ENCODE assay signal across 19 mouse cellular contexts in genomic region chr8:8466526-8467244, GRCm38 (mm10).
DNase-seq lines count a peak whose midpoint lies in the region; ATAC-seq and TF ChIP-seq lines count a peak whose summit lies in the region.
"Had no signal": no experiment of that assay in that cellular context is flagged by ENCODE, and none has a peak within 500 bp of the region (broad histone marks: within the 10 kb centered on the region; RNA-seq: fewer than 3 reads in every experiment).

No protein-coding gene starts in this region.

- ATAC-seq in forebrain, embryonic 15.5 days (replicated peaks): no peak
- ATAC-seq in intestine, embryonic 15.5 days: peak; percentile 36; the same call in 1 of the 2 replicates
- no peak for ATAC-seq in intestine, postnatal 0 days
- peak; percentile 38; the same call in 1 of the 2 replicates for ATAC-seq in stomach, embryonic 14.5 days (ENCODE audit: insufficient number of reproducible peaks, insufficient read depth, low FRiP score, low read depth)
- ATAC-seq in stomach, postnatal 0 days (ENCODE audit: low FRiP score, low TSS enrichment): no peak
- ATAC-seq: liver, postnatal 0 days had no signal

- WGBS in forebrain, embryonic 10.5 days: 10% methylated on average over 6 of the region's 6 CpGs
- WGBS in forebrain, embryonic 15.5 days: 13% methylated on average over 6 of the region's 6 CpGs
- 25% methylated on average over 6 of the region's 6 CpGs for WGBS in intestine, embryonic 15.5 days
- WGBS in intestine, postnatal 0 days: 26% methylated on average over 6 of the region's 6 CpGs
- WGBS in stomach, embryonic 14.5 days: 23% methylated on average over 6 of the region's 6 CpGs
- WGBS in stomach, postnatal 0 days: 23% methylated on average over 6 of the region's 6 CpGs

- no peak for DNase-seq in forebrain, embryonic 10.5 days (ENCODE audit: extremely low spot score, low spot score)
- DNase-seq in stomach, postnatal 0 days (ENCODE audit: low spot score): no peak
- no peak for DNase-seq in adrenal gland, adult 8-10 months
- DNase-seq in ovary, adult 18-20 months (ENCODE audit: low spot score): no peak
- DNase-seq: cerebellum, adult 9-11 months; kidney, adult 18-20 months; kidney, postnatal 25 days; liver; liver, postnatal 0 days; lung, postnatal 14 days; right cerebral cortex, postnatal 14 days; thymus, postnatal 25 days had no signal

- no peaks in the 10 kb centered on the region for H3K9me3 ChIP-seq in forebrain, embryonic 10.5 days
- H3K9me3 ChIP-seq in forebrain, embryonic 15.5 days: no peaks in the 10 kb centered on the region
- H3K9me3 ChIP-seq in intestine, embryonic 15.5 days: no peaks in the 10 kb centered on the region
- no peaks in the 10 kb centered on the region for H3K9me3 ChIP-seq in intestine, postnatal 0 days (ENCODE audit: control insufficient read depth)
- H3K9me3 ChIP-seq in stomach, embryonic 14.5 days (ENCODE audit: control insufficient read depth, low read depth, low read length): no peaks in the 10 kb centered on the region
- no peaks in the 10 kb centered on the region for H3K9me3 ChIP-seq in stomach, postnatal 0 days (ENCODE audit: control insufficient read depth, low read length)
- H3K9me3 ChIP-seq: heart, embryonic 12.5 days; hindbrain, embryonic 12.5 days had no signal

- no peaks in the 10 kb centered on the region for H3K36me3 ChIP-seq in forebrain, embryonic 10.5 days (replicated peaks)
- no peaks in the 10 kb centered on the region for H3K36me3 ChIP-seq in forebrain, embryonic 15.5 days
- H3K36me3 ChIP-seq in intestine, embryonic 15.5 days: no peaks in the 10 kb centered on the region
- no peaks in the 10 kb centered on the region for H3K36me3 ChIP-seq in intestine, postnatal 0 days (ENCODE audit: control insufficient read depth, insufficient read depth)
- no peaks in the 10 kb centered on the region for H3K36me3 ChIP-seq in stomach, embryonic 14.5 days (ENCODE audit: control insufficient read depth, insufficient read depth, low read length)
- H3K36me3 ChIP-seq in stomach, postnatal 0 days (ENCODE audit: control insufficient read depth, insufficient read depth, low read length): no peaks in the 10 kb centered on the region
- H3K36me3 ChIP-seq: heart, embryonic 12.5 days; hindbrain, embryonic 12.5 days had no signal

- H3K27ac ChIP-seq in forebrain, embryonic 10.5 days: peak overlapping the region; percentile 48; the same call in 1 of the 2 replicates
- H3K27ac ChIP-seq in forebrain, embryonic 15.5 days (replicated peaks): no peak overlapping the region
- no peak overlapping the region for H3K27ac ChIP-seq in intestine, embryonic 15.5 days
- no peak overlapping the region for H3K27ac ChIP-seq in intestine, postnatal 0 days (ENCODE audit: low read depth, low read length)
- H3K27ac ChIP-seq in stomach, embryonic 14.5 days (ENCODE audit: low read length): no peak overlapping the region; the same call in 1 of the 2 replicates
- H3K27ac ChIP-seq in stomach, postnatal 0 days (replicated peaks): no peak overlapping the region; the same call in 1 of the 2 replicates
- H3K27ac ChIP-seq: hindbrain, embryonic 12.5 days had no signal

- no peak overlapping the region for H3K9ac ChIP-seq in forebrain, embryonic 15.5 days (replicated peaks)
- no peak overlapping the region for H3K9ac ChIP-seq in intestine, embryonic 15.5 days
- H3K9ac ChIP-seq in intestine, postnatal 0 days (ENCODE audit: low read depth, low read length): no peak overlapping the region
- H3K9ac ChIP-seq in stomach, embryonic 14.5 days (replicated peaks; ENCODE audit: low read depth, low read length): no peak overlapping the region
- no peak overlapping the region for H3K9ac ChIP-seq in stomach, postnatal 0 days (ENCODE audit: low read length)
- H3K9ac ChIP-seq: heart, embryonic 12.5 days; hindbrain, embryonic 12.5 days; liver, postnatal 0 days had no signal

- no peak for TF ChIP-seq CTCF in intestine, postnatal 0 days (IDR thresholded peaks at IDR 0.05; ENCODE audit: low read depth)
- TF ChIP-seq CTCF in stomach, postnatal 0 days (IDR thresholded peaks at IDR 0.05; ENCODE audit: low read depth): no peak

- H3K4me2 ChIP-seq in forebrain, embryonic 15.5 days (replicated peaks): no peak overlapping the region
- H3K4me2 ChIP-seq in intestine, embryonic 15.5 days (replicated peaks): no peak overlapping the region
- no peak overlapping the region for H3K4me2 ChIP-seq in intestine, postnatal 0 days (replicated peaks; ENCODE audit: low read depth)
- H3K4me2 ChIP-seq in stomach, embryonic 14.5 days (replicated peaks; ENCODE audit: low read depth, low read length): no peak overlapping the region
- no peak overlapping the region for H3K4me2 ChIP-seq in stomach, postnatal 0 days (replicated peaks; ENCODE audit: low read depth)
- H3K4me2 ChIP-seq: heart, embryonic 12.5 days; hindbrain, embryonic 12.5 days had no signal

- TF ChIP-seq EP300 in stomach, postnatal 0 days (optimal IDR thresholded peaks at IDR 0.05): no peak

- H3K4me1 ChIP-seq in forebrain, embryonic 10.5 days: peaks cover 18% of the 10 kb centered on the region
- peaks cover 13% of the 10 kb centered on the region for H3K4me1 ChIP-seq in forebrain, embryonic 15.5 days
- peaks cover 7% of the 10 kb centered on the region; the same call in 1 of the 2 replicates for H3K4me1 ChIP-seq in intestine, embryonic 15.5 days (replicated peaks)
- no peaks in the 10 kb centered on the region for H3K4me1 ChIP-seq in intestine, postnatal 0 days (replicated peaks; ENCODE audit: control insufficient read depth, insufficient read depth, low read length)
- no peaks in the 10 kb centered on the region for H3K4me1 ChIP-seq in stomach, embryonic 14.5 days (ENCODE audit: control insufficient read depth, insufficient read depth, low read length)
- no peaks in the 10 kb centered on the region for H3K4me1 ChIP-seq in stomach, postnatal 0 days (replicated peaks; ENCODE audit: control insufficient read depth, insufficient read depth)

- H3K4me3 ChIP-seq in forebrain, embryonic 10.5 days: no peak overlapping the region
- no peak overlapping the region for H3K4me3 ChIP-seq in forebrain, embryonic 15.5 days
- no peak overlapping the region for H3K4me3 ChIP-seq in intestine, embryonic 15.5 days (replicated peaks)
- no peak overlapping the region for H3K4me3 ChIP-seq in intestine, postnatal 0 days (ENCODE audit: low read depth, low read length)
- H3K4me3 ChIP-seq in stomach, embryonic 14.5 days (ENCODE audit: low read depth, low read length): no peak overlapping the region
- H3K4me3 ChIP-seq in stomach, postnatal 0 days (ENCODE audit: low read depth, low read length): no peak overlapping the region
- H3K4me3 ChIP-seq: heart, embryonic 12.5 days; hindbrain, embryonic 12.5 days; myocyte had no signal

- peaks cover 8% of the 10 kb centered on the region; the same call in 1 of the 2 replicates for H3K27me3 ChIP-seq in forebrain, embryonic 10.5 days (ENCODE audit: poor library complexity, severe bottlenecking)
- H3K27me3 ChIP-seq in forebrain, embryonic 15.5 days: no peaks in the 10 kb centered on the region
- H3K27me3 ChIP-seq in intestine, embryonic 15.5 days (replicated peaks): no peaks in the 10 kb centered on the region
- H3K27me3 ChIP-seq in intestine, postnatal 0 days (replicated peaks; ENCODE audit: control insufficient read depth, insufficient read depth, low read length): no peaks in the 10 kb centered on the region
- H3K27me3 ChIP-seq in stomach, embryonic 14.5 days (ENCODE audit: control insufficient read depth, insufficient read depth, low read length): no peaks in the 10 kb centered on the region
- no peaks in the 10 kb centered on the region for H3K27me3 ChIP-seq in stomach, postnatal 0 days (ENCODE audit: control insufficient read depth, insufficient read depth, low read length)
- H3K27me3 ChIP-seq: heart, embryonic 12.5 days; hindbrain, embryonic 12.5 days had no signal

Comparison
In these comparisons a context has a peak if more than half of its experiments do, and no peak if none do; other contexts are left out.
1. ATAC-seq: peak in intestine, embryonic 15.5 days (single experiment) and stomach, embryonic 14.5 days (single experiment); none in forebrain, embryonic 15.5 days (single experiment), intestine, postnatal 0 days (single experiment) and stomach, postnatal 0 days (single experiment).